Mouse (Mus musculus): ENCODE results near the gene Cd6. TPM values are rescaled to one million over a fixed set of nuclear protein-coding genes. Genes with fewer than 3 reads are reported as not detected.

Gene Cd6
- polyA plus RNA-seq, 1 experiment from 2014 or later, result not detected

- no peaks in the 10 kb centered on the region for H3K36me3 ChIP-seq (ENCODE audit: control insufficient read depth, insufficient read depth, low read length)
- H3K4me3 ChIP-seq (ENCODE audit: low read depth, low read length), result no peak overlapping the region
- peak overlapping the region; percentile 77 for H3K27ac ChIP-seq (ENCODE audit: low read length)
- H3K9me3 ChIP-seq (replicated peaks; ENCODE audit: control insufficient read depth, low read length, poor library complexity, severe bottlenecking), result no peaks in the 10 kb centered on the region
- ATAC-seq, result peak; percentile 28; the same call in 1 of the 2 replicates
- H3K4me2 ChIP-seq (ENCODE audit: low read length), result no peak overlapping the region
- H3K27me3 ChIP-seq (ENCODE audit: control insufficient read depth, insufficient read depth, low read depth, low read length), result no peaks in the 10 kb centered on the region
- WGBS, result 91% methylated on average over 12 of the region's 12 CpGs
- H3K4me1 ChIP-seq (ENCODE audit: control insufficient read depth, insufficient read depth, low read length), result peaks cover 10% of the 10 kb centered on the region
- H3K9ac ChIP-seq (ENCODE audit: low read depth, low read length), result no peak overlapping the region
These were observed 21.2 kb downstream of the Cd6 start for GRCm38 (mm10) chr19:10808524-10809233.

GRCm38 (mm10) chr19:10805661-10806285 lies 24.1 kb downstream of the Cd6 start:
- Histone ChIP-seq H3K9ac (ENCODE audit: low read depth, low read length) (no peak overlapping the region), H3K36me3 (ENCODE audit: control insufficient read depth, insufficient read depth, low read length) (no peaks in the 10 kb centered on the region), H3K9me3 (replicated peaks; ENCODE audit: control insufficient read depth, low read length, poor library complexity, severe bottlenecking) (no peaks in the 10 kb centered on the region), H3K27me3 (ENCODE audit: control insufficient read depth, insufficient read depth, low read depth, low read length) (no peaks in the 10 kb centered on the region), H3K4me1 (ENCODE audit: control insufficient read depth, insufficient read depth, low read length) (peaks cover 10% of the 10 kb centered on the region), H3K4me2 (ENCODE audit: low read length) (no peak overlapping the region), H3K4me3 (ENCODE audit: low read depth, low read length) (no peak overlapping the region), H3K27ac (ENCODE audit: low read length) (no peak overlapping the region)
- WGBS, result 83% methylated on average over 11 of the region's 11 CpGs
- no peak for ATAC-seq

DNA sequence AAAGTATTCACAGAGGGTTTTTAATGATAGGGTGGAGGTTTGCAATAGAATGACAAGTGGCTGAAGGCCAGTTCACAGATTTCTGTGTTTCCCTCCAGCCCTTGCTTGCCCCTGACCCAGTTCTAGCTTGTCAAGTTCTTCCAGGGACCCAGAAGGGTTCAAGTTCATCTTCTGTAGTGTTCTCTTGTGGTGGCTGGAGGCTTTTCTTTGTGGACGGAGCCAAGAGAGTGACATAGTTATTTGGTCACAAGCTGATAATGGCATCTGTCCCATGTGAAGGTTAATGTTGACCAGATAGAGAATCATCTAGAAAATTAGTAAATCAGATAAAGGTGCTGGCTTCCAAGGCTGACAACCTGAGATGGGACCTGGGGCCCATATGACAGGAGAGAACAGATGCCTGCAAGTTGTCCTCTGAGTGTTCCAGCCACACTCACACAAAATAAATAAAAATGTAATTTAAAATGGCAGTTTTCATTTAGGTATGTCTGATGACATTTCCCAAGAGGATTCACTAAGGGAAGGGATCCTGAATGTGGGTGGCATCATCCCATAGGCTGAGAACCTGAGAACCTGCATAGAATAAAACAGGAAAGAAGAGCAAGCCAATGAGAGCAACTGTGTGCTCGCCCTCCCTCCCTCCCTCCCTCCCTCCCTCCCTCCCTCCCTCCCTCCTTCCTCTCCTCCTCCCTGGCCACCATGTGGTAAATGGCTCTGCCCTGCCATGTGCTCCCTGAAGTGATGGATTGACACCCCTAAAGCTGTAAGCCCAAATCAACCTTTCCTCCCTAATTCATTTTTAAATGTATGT lies 24.8 kb downstream of the Cd6 start:
- Histone ChIP-seq H3K27ac (ENCODE audit: low read length) (no peak overlapping the region), H3K4me2 (ENCODE audit: low read length) (no peak overlapping the region)
- no peak for ATAC-seq

GRCm38 (mm10) chr19:10803751-10804150 lies 26.1 kb downstream of the Cd6 start:
- H3K27ac ChIP-seq (ENCODE audit: low read length), result no peak overlapping the region
- no peak overlapping the region for H3K4me3 ChIP-seq (ENCODE audit: low read depth, low read length)
- no peaks in the 10 kb centered on the region for H3K4me1 ChIP-seq (ENCODE audit: control insufficient read depth, insufficient read depth, low read length)
- H3K27me3 ChIP-seq (ENCODE audit: control insufficient read depth, insufficient read depth, low read depth, low read length), result no peaks in the 10 kb centered on the region
- H3K4me2 ChIP-seq (ENCODE audit: low read length), result no peak overlapping the region
- no peak for ATAC-seq
- 65% methylated on average over 5 of the region's 5 CpGs for WGBS
- no peak overlapping the region for H3K9ac ChIP-seq (ENCODE audit: low read depth, low read length)
- no peaks in the 10 kb centered on the region for H3K9me3 ChIP-seq (replicated peaks; ENCODE audit: control insufficient read depth, low read length, poor library complexity, severe bottlenecking)
- H3K36me3 ChIP-seq (ENCODE audit: control insufficient read depth, insufficient read depth, low read length), result no peaks in the 10 kb centered on the region

More for the DNA sequence above, 24.8 kb downstream of the Cd6 start:
- Histone ChIP-seq H3K4me3 (ENCODE audit: low read depth, low read length) (no peak overlapping the region), H3K4me1 (ENCODE audit: control insufficient read depth, insufficient read depth, low read length) (peaks cover 8% of the 10 kb centered on the region), H3K27me3 (ENCODE audit: control insufficient read depth, insufficient read depth, low read depth, low read length) (no peaks in the 10 kb centered on the region), H3K9me3 (replicated peaks; ENCODE audit: control insufficient read depth, low read length, poor library complexity, severe bottlenecking) (no peaks in the 10 kb centered on the region), H3K9ac (ENCODE audit: low read depth, low read length) (no peak overlapping the region), H3K36me3 (ENCODE audit: control insufficient read depth, insufficient read depth, low read length) (no peaks in the 10 kb centered on the region)
- 88% methylated on average over 2 of the region's 2 CpGs for WGBS

DNA sequence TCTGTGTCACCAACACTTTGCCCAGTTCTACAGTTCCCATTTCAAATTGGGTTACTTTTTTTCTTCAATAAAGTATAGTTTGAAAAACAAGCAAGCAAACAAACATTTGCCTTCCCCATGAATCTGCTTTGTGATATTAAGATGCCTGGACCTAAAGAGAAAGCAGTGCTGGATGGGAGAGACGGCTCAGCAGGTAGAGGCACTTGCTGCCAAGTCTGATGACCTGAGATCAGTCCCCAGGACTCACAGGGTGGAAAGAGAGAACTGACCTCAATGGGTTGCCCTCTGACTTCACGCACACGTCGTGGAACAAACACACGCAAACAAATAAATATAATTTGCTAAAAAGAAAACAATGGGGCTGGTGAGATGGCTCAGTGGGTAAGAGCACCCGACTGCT lies 28.0 kb downstream of the Cd6 start:
- Histone ChIP-seq H3K9ac (ENCODE audit: low read depth, low read length) (no peak overlapping the region), H3K4me3 (ENCODE audit: low read depth, low read length) (no peak overlapping the region), H3K27me3 (ENCODE audit: control insufficient read depth, insufficient read depth, low read depth, low read length) (no peaks in the 10 kb centered on the region), H3K27ac (ENCODE audit: low read length) (no peak overlapping the region), H3K4me2 (ENCODE audit: low read length) (no peak overlapping the region), H3K9me3 (replicated peaks; ENCODE audit: control insufficient read depth, low read length, poor library complexity, severe bottlenecking) (no peaks in the 10 kb centered on the region), H3K4me1 (ENCODE audit: control insufficient read depth, insufficient read depth, low read length) (no peaks in the 10 kb centered on the region), H3K36me3 (ENCODE audit: control insufficient read depth, insufficient read depth, low read length) (no peaks in the 10 kb centered on the region)
- no peak for ATAC-seq
- WGBS, result 82% methylated on average over 6 of the region's 6 CpGs

GRCm38 (mm10) chr19:10801070-10801469 lies 28.8 kb downstream of the Cd6 start:
- no peak overlapping the region for H3K4me2 ChIP-seq (ENCODE audit: low read length)
- no peak overlapping the region; the same call in 1 of the 2 replicates for H3K27ac ChIP-seq (ENCODE audit: low read length)
- peak; percentile 77 for ATAC-seq
- H3K9me3 ChIP-seq (replicated peaks; ENCODE audit: control insufficient read depth, low read length, poor library complexity, severe bottlenecking), result no peaks in the 10 kb centered on the region
- no peaks in the 10 kb centered on the region for H3K4me1 ChIP-seq (ENCODE audit: control insufficient read depth, insufficient read depth, low read length)
- WGBS, result 44% methylated on average over 6 of the region's 6 CpGs
- H3K9ac ChIP-seq (ENCODE audit: low read depth, low read length), result no peak overlapping the region; the same call in 1 of the 2 replicates
- no peaks in the 10 kb centered on the region for H3K36me3 ChIP-seq (ENCODE audit: control insufficient read depth, insufficient read depth, low read length)
- H3K4me3 ChIP-seq (ENCODE audit: low read depth, low read length), result no peak overlapping the region
- H3K27me3 ChIP-seq (ENCODE audit: control insufficient read depth, insufficient read depth, low read depth, low read length), result no peaks in the 10 kb centered on the region

- Histone ChIP-seq H3K36me3 (ENCODE audit: control insufficient read depth, insufficient read depth, low read length) (no peaks in the 10 kb centered on the region), H3K4me3 (ENCODE audit: low read depth, low read length) (no peak overlapping the region), H3K27ac (ENCODE audit: low read length) (no peak overlapping the region), H3K9ac (ENCODE audit: low read depth, low read length) (no peak overlapping the region), H3K4me1 (ENCODE audit: control insufficient read depth, insufficient read depth, low read length) (no peaks in the 10 kb centered on the region), H3K27me3 (ENCODE audit: control insufficient read depth, insufficient read depth, low read depth, low read length) (no peaks in the 10 kb centered on the region), H3K4me2 (ENCODE audit: low read length) (no peak overlapping the region), H3K9me3 (replicated peaks; ENCODE audit: control insufficient read depth, low read length, poor library complexity, severe bottlenecking) (no peaks in the 10 kb centered on the region)
- WGBS, result 94% methylated on average over 17 of the region's 17 CpGs
- ATAC-seq, result no peak
These were observed 30.7 kb downstream of the Cd6 start for GRCm38 (mm10) chr19:10799155-10799554.

DNA sequence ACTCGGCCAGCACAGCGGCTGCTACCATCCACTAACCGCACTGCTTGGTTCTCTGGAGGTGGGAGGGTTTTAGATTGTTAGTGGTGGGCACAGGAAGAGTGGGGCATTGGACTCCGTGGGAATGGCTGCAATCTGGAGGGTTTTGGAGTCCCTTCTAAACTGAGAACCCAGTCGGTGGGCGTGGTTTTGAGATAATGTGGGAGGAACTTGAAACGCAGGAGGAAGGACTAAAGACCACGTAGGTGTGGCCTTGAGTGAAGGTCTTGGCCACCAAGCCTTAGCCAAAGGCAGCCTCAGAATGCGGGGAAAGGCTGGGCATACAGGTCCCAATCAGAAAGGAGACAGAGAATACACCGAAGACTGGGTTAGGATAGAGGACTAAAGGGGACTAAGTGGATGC lies 31.3 kb downstream of the Cd6 start:
- Histone ChIP-seq H3K9me3 (replicated peaks; ENCODE audit: control insufficient read depth, low read length, poor library complexity, severe bottlenecking) (no peaks in the 10 kb centered on the region), H3K9ac (ENCODE audit: low read depth, low read length) (no peak overlapping the region), H3K27me3 (ENCODE audit: control insufficient read depth, insufficient read depth, low read depth, low read length) (no peaks in the 10 kb centered on the region), H3K4me2 (ENCODE audit: low read length) (no peak overlapping the region), H3K36me3 (ENCODE audit: control insufficient read depth, insufficient read depth, low read length) (no peaks in the 10 kb centered on the region), H3K4me1 (ENCODE audit: control insufficient read depth, insufficient read depth, low read length) (no peaks in the 10 kb centered on the region), H3K27ac (ENCODE audit: low read length) (no peak overlapping the region), H3K4me3 (ENCODE audit: low read depth, low read length) (no peak overlapping the region)
- WGBS, result 79% methylated on average over 10 of the region's 10 CpGs
- no peak for ATAC-seq

- H3K27ac ChIP-seq (ENCODE audit: low read length), result no peak overlapping the region
- H3K9ac ChIP-seq (ENCODE audit: low read depth, low read length), result no peak overlapping the region
- H3K4me2 ChIP-seq (ENCODE audit: low read length), result no peak overlapping the region
- no peaks in the 10 kb centered on the region for H3K9me3 ChIP-seq (replicated peaks; ENCODE audit: control insufficient read depth, low read length, poor library complexity, severe bottlenecking)
- no peaks in the 10 kb centered on the region for H3K4me1 ChIP-seq (ENCODE audit: control insufficient read depth, insufficient read depth, low read length)
- WGBS, result 85% methylated on average over 1 of the region's 1 CpGs
- H3K27me3 ChIP-seq (ENCODE audit: control insufficient read depth, insufficient read depth, low read depth, low read length), result no peaks in the 10 kb centered on the region
- no peak for ATAC-seq
- H3K36me3 ChIP-seq (ENCODE audit: control insufficient read depth, insufficient read depth, low read length), result no peaks in the 10 kb centered on the region
- H3K4me3 ChIP-seq (ENCODE audit: low read depth, low read length), result no peak overlapping the region
These were observed 34.9 kb downstream of the Cd6 start for GRCm38 (mm10) chr19:10794916-10795315.
